Mouse (Mus musculus) spleen, adult 12 weeks (tissue): ENCODE data around the gene Nxnl2.
"Not testable (repeated sequence)": the region's sequence is repeated elsewhere in the genome, so short reads cannot be mapped to it uniquely, and the experiment has no call there.

Experiments used
- DNase-seq: peaks from one replicate; pipeline ENCODE4 v3.0.0; 2022; ENCODE audit warnings: low spot score

The Nxnl2 gene

GRCm38 (mm10) chr13:51179362-51179761, 8.5 kb downstream of the Nxnl2 start:
- DNase-seq, result no peak

DNA sequence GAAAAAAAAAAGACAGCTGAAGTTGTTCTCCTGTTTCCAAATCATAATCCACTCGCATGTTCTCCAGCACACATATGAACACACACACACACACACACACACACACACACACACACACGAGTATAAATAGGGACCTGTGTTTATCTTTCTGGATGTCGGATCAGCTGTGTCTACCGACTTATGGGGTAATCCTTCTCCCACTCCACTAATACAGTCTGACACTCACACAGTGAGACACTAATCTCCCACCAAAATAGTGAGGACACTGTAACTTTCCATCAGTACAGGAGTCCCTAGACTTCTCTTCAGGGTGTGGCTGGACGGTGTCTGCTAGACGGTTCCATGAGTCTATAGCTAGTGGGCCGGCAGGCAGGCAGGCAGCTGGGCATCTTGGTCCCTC, 11.4 kb downstream of the Nxnl2 start:
- DNase-seq, result no peak

DNA sequence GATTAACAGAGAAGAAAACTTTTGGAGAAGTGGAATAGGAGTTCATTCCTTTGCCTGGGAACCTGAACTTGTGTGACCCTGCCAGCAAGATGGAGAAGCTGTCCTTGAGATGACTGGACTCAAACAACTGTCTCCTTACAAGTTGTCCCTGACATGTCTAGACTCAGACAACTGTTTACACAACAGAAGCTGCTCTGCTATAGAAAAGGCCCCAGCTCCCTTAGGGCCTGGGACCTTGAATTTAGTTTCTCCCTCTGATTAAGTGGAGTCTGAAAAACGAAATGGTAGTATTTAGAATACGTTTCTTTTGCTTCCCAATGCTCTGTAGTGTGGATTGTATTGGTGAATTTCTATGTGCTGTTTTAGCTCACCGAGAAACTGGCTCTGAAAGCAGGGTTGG, 14.1 kb downstream of the Nxnl2 start:
- no peak for DNase-seq

GRCm38 (mm10) chr13:51190336-51190735, 19.5 kb downstream of the Nxnl2 start:
- no peak for DNase-seq

DNA sequence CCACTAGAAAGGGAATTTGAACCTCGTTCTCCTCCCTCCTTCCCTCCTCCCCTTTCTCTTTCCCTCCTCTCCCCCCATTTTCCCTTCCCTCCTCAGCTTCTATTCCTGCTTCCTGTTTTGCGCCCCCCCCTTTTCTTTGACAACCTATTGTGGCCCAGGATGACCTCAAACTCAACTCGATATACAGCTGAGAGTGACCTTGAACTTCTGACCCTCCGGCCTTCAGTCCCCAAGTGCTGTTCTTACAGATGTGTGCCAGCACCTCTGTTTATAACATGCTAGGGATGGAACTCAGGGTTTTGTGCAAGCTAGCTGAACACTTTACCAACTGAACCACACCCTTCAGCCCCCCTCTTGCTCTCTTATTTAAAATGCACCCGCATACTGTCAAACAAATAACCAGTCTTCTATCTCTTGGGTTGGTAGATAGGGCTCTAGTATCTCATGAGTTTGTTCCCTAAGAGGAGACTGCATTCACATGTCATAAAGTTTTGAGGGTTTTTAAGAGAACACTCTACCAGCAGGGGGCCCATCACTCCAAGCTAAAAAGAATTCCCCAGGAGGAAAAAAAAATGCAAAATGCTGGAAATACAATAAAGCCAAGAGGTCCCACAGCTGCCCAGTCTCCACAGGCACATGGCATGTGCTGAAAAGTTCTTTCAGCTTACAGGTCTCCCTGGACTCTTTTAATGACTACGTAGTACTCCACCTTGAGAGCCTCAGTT, 20.8 kb downstream of the Nxnl2 start:
- no peak for DNase-seq

GRCm38 (mm10) chr13:51193893-51194292, 23.1 kb downstream of the Nxnl2 start:
- DNase-seq, result no peak

DNA sequence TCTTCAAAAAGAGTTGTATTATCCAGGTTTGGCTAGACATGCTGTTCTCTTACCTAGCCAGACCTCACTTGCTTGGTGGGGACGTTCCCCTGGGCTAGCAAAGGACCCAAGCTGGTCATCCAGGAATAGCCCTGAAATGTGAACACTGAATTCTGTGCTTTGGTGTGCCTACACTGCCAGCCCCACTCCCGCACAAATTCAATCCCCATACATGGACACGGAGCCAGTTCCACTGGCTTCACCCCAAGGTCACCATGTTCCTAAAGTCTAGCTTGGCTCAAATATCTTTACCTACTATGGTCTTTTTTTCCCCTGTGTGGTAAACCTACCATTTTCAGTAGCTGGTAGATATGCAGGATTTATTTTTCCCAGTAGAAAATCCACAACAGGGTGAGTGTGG, 26.9 kb downstream of the Nxnl2 start:
- no peak for DNase-seq

GRCm38 (mm10) chr13:51198186-51198585, 27.4 kb downstream of the Nxnl2 start:
- no peak for DNase-seq

GRCm38 (mm10) chr13:51201985-51202843, 31.4 kb downstream of the Nxnl2 start:
- DNase-seq, result not testable (repeated sequence)

GRCm38 (mm10) chr13:51202844-51203173, 32.0 kb downstream of the Nxnl2 start:
- DNase-seq, result peak; percentile 80

GRCm38 (mm10) chr13:51203467-51203866, 32.6 kb downstream of the Nxnl2 start:
- DNase-seq, result no peak

- DNase-seq, result not testable (repeated sequence)
Measured at GRCm38 (mm10) chr13:51204081-51204480, 33.3 kb downstream of the Nxnl2 start.

GRCm38 (mm10) chr13:51207965-51208364, 37.1 kb downstream of the Nxnl2 start:
- no peak for DNase-seq

GRCm38 (mm10) chr13:51208378-51209100, 37.7 kb downstream of the Nxnl2 start:
- no peak for DNase-seq

GRCm38 (mm10) chr13:51210639-51211038, 39.8 kb downstream of the Nxnl2 start:
- no peak for DNase-seq

- DNase-seq, result no peak
Measured at GRCm38 (mm10) chr13:51214746-51215145, 43.9 kb downstream of the Nxnl2 start.

DNA sequence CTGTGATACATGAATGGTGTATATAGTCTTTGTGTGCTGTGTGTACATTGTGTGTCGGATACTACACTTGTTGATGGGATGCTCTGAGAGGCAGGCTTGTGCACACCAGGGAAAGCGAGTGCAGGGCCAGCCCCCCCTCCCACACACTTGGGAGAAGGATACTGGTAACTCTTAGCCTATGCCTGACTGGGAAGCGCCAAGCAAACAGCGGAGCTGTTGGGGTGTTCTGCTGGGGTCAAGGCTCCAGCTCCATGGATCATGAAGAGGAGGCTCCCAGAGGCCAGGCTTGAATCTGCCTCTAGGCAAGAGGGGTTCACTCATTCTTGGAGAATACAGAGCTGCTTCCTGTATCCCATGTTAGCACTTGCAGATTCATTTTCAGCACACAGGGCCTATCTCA, 50.1 kb downstream of the Nxnl2 start:
- DNase-seq, result no peak

DNA sequence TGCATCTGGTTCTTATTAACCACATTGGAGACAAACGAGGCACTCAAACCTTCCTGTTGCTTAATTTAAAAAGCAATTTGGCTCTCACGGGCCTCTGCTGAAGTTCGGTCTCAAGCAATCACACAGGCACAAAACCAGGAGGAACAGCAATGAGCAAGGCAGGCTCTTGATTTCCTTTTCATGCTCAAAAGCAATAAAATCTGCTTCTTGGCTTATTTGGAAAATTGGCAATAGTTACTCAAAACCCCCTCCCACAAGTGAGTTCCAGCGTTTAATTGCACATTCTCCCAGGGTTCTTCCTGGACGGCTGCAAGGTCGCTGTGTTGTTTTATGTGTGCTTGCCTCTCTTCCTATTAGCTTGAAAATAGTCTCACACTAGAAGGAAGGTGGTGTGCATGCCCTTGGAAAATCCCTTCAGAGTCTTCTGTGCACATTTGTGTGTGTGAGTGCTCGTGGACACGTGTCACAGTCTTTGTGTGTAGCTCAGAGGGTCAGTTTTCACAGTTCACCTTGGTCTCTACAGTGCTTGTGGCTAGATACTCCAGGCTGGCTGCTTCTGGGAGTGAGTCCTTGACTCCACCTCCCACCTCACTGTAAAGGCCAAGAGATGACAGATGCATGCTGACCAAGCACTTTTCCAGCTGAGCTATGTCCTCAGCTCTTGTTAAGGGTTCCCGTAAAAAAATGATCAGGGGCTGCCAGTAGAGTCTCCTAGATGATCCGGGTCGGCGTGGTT, 50.8 kb downstream of the Nxnl2 start:
- DNase-seq, result no peak
